In genomic region chr3:158561256-158561986, GRCm38 (mm10) we compare ENCODE assay signal across 8 mouse cellular contexts. TPM values are rescaled to one million over a fixed set of nuclear protein-coding genes. Genes with fewer than 3 reads are reported as not detected.
A peak's percentile ranks its signal among the peaks of the same experiment; 100 is the strongest.
DNase-seq lines count a peak whose midpoint lies in the region; ATAC-seq and TF ChIP-seq lines count a peak whose summit lies in the region.

No protein-coding gene starts in this region.

- H3K27me3 ChIP-seq in embryonic facial prominence, embryonic 14.5 days (replicated peaks; ENCODE audit: control insufficient read depth, insufficient read depth, low read length) = peaks cover 50% of the 10 kb centered on the region
- H3K27me3 ChIP-seq in hindbrain, postnatal 0 days (ENCODE audit: insufficient read depth, low read length) = no peaks in the 10 kb centered on the region

- ATAC-seq in embryonic facial prominence, embryonic 14.5 days (ENCODE audit: low read depth) = peak; percentile 67
- peak; percentile 81 for ATAC-seq in hindbrain, postnatal 0 days

- H3K4me3 ChIP-seq in gastrocnemius, adult 2 months = peak overlapping the region; percentile 57
- peak overlapping the region; percentile 68 to 82 for H3K4me3 ChIP-seq in ES-E14 (ENCODE audit: insufficient read depth in 1 of 2, low read depth in 1 of 2, low read length in 2 of 2, poor library complexity in 1 of 2, severe bottlenecking in 1 of 2)
- H3K4me3 ChIP-seq in embryonic facial prominence, embryonic 14.5 days (ENCODE audit: low read depth, low read length) = peak overlapping the region; percentile 70
- H3K4me3 ChIP-seq in hindbrain, postnatal 0 days (ENCODE audit: low read length) = peak overlapping the region; percentile 62

- H3K4me1 ChIP-seq in ES-E14 (ENCODE audit: control insufficient read depth in 2 of 2, insufficient read depth in 2 of 2, low read length in 2 of 2, poor library complexity in 1 of 2) = peaks cover 0 to 5% of the 10 kb centered on the region in 2 experiments; a peak in 1 of 4 replicates
- H3K4me1 ChIP-seq in embryonic facial prominence, embryonic 14.5 days (ENCODE audit: control insufficient read depth, insufficient read depth, low read length) = peaks cover 3% of the 10 kb centered on the region; the same call in 1 of the 2 replicates
- H3K4me1 ChIP-seq in hindbrain, postnatal 0 days (ENCODE audit: insufficient read depth, low read length) = 0 out of 2 replicates have a peak, but pooled peaks cover 3% of the 10 kb centered on the region

- H3K4me2 ChIP-seq in embryonic facial prominence, embryonic 14.5 days (ENCODE audit: low read depth, low read length) = peak overlapping the region; percentile 98
- peak overlapping the region; percentile 64 for H3K4me2 ChIP-seq in hindbrain, postnatal 0 days (ENCODE audit: low read depth, low read length)

- no peaks in the 10 kb centered on the region for H3K9me3 ChIP-seq in ES-E14 (ENCODE audit: control insufficient read depth, insufficient read depth, low read depth, low read length)
- H3K9me3 ChIP-seq in embryonic facial prominence, embryonic 14.5 days (ENCODE audit: control insufficient read depth, low read length) = no peaks in the 10 kb centered on the region
- H3K9me3 ChIP-seq in hindbrain, postnatal 0 days (ENCODE audit: low read length) = no peaks in the 10 kb centered on the region

- no peak overlapping the region for H3K27ac ChIP-seq in gastrocnemius, adult 2 months
- no peak overlapping the region for H3K27ac ChIP-seq in ES-E14 (ENCODE audit: insufficient read depth, low read depth, low read length, poor library complexity, severe bottlenecking)
- no peak overlapping the region for H3K27ac ChIP-seq in embryonic facial prominence, embryonic 14.5 days (replicated peaks; ENCODE audit: low read depth, low read length)
- H3K27ac ChIP-seq in hindbrain, postnatal 0 days = peak overlapping the region; percentile 90

- under 1% methylated on average over 22 of the region's 55 CpGs for WGBS in embryonic facial prominence, embryonic 14.5 days
- 1% methylated on average over 50 of the region's 55 CpGs for WGBS in hindbrain, postnatal 0 days

- H3K9ac ChIP-seq in ES-E14 (ENCODE audit: insufficient read depth, low read depth, low read length, poor library complexity, severe bottlenecking) = peak overlapping the region; percentile 70
- H3K9ac ChIP-seq in embryonic facial prominence, embryonic 14.5 days (ENCODE audit: low read depth, low read length) = peak overlapping the region; percentile 69
- H3K9ac ChIP-seq in hindbrain, postnatal 0 days (replicated peaks; ENCODE audit: low read length) = peak overlapping the region; percentile 74

- no peak for TF ChIP-seq CTCF in gastrocnemius, adult 2 months (IDR thresholded peaks at IDR 0.05)
- no peak for TF ChIP-seq CTCF in hindbrain, postnatal 0 days (IDR thresholded peaks at IDR 0.05; ENCODE audit: low read depth)

- in situ Hi-C loops in ES-E14 (cut with MboI; ENCODE audit: low sequenced_read_pairs in 2 of 2, unreplicated experiment in 2 of 2) = no loop called here

- DNase-seq in gastrocnemius, adult 2 months = peak; percentile 22
- DNase-seq in gastrocnemius, adult 18-20 months (ENCODE audit: low spot score) = no peak
- DNase-seq in ES-E14 (ENCODE audit: low read depth, low spot score) (peak; percentile 29), liver (peak; percentile 4), adipocyte (ENCODE audit: low spot score) (no peak)
- DNase-seq in embryonic facial prominence, embryonic 14.5 days (ENCODE audit: low spot score) = peak; percentile 39
- peak; percentile 83 for DNase-seq in hindbrain, postnatal 0 days (ENCODE audit: low spot score)
- peak; percentile 16 for DNase-seq in retina, postnatal 7 days (ENCODE audit: low read depth, low spot score)

- H3K36me3 ChIP-seq in ES-E14 (ENCODE audit: control insufficient read depth, insufficient read depth, low read length, poor library complexity, severe bottlenecking) = no peaks in the 10 kb centered on the region
- no peaks in the 10 kb centered on the region for H3K36me3 ChIP-seq in embryonic facial prominence, embryonic 14.5 days (ENCODE audit: control insufficient read depth, insufficient read depth, low read length)
- H3K36me3 ChIP-seq in hindbrain, postnatal 0 days (ENCODE audit: insufficient read depth, low read length) = no peaks in the 10 kb centered on the region

- intact Hi-C loops in gastrocnemius, adult 2 months (cut with DNase I) = no loop called here

TF ChIP-seq in ES-E14, 5 proteins besides CTCF, POLR2A, EP300 and RAD21:
- TF ChIP-seq CHD2 (IDR thresholded peaks at IDR 0.05; ENCODE audit: low read depth, low read length) (no peak), HCFC1 (IDR thresholded peaks at IDR 0.05; ENCODE audit: borderline replicate concordance, insufficient read depth, low read length) (no peak), ZC3H11A (IDR thresholded peaks at IDR 0.05; ENCODE audit: borderline replicate concordance, low read depth, low read length) (no peak), ZNF384 (IDR thresholded peaks at IDR 0.05; ENCODE audit: low read depth, low read length) (no peak), MAFK (IDR thresholded peaks at IDR 0.05; ENCODE audit: insufficient read depth, low read depth, low read length) (no peak)

RNA-seq across cellular contexts. Expression of gene Lrrc7, which starts 0.6 kb away (rescaled TPM):
- not detected for total RNA-seq in gastrocnemius, adult 2 months (2021)
- not detected for total RNA-seq in gastrocnemius, adult 18-20 months (2021)
- total RNA-seq in ES-E14 (2012; rRNA removed) = not detected in 2 replicates
- polyA plus RNA-seq in embryonic facial prominence, embryonic 14.5 days (2014; fragmentation: Nextera tagmentation; extraction: Ambion mirVana) = 0.93 and 1.1 TPM in 2 replicates
- total RNA-seq in hindbrain, postnatal 0 days (2014; rRNA removed) = 24.5 and 25.0 TPM in 2 replicates
- 5.4 and 6.2 TPM in 2 replicates for polyA plus RNA-seq in hindbrain, postnatal 0 days (2015; fragmentation: Nextera tagmentation; extraction: Ambion mirVana)

Comparison
In these comparisons a context has a peak if more than half of its experiments do, and no peak if none do; other contexts are left out.
1. DNase-seq: peak in gastrocnemius, adult 2 months (single experiment), ES-E14 (single experiment), embryonic facial prominence, embryonic 14.5 days (single experiment), hindbrain, postnatal 0 days (single experiment), liver (single experiment) and retina, postnatal 7 days (single experiment); none in gastrocnemius, adult 18-20 months (single experiment) and adipocyte (single experiment).
2. RNA of gene Lrrc7, which starts 0.6 kb away (total RNA-seq): 24.5 to 25.0 TPM in hindbrain, postnatal 0 days; not detected in gastrocnemius, adult 2 months, not detected in gastrocnemius, adult 18-20 months and not detected in ES-E14; every median in the first group is over 10 times any median in the second.
3. Peak in every context shown above with its lines, with median percentiles within 50 percentile points of each other: H3K4me3 ChIP-seq and H3K9ac ChIP-seq.